Mouse (Mus musculus): ENCODE measurements at regions not wholly inside any gene's neighbourhood (a gene's known extent, or its start where the extent isn't known, plus 50 kb on each side); places are given as distances from the start of the nearest gene placed in this dataset.
"Not testable (repeated sequence)": the region's sequence is repeated elsewhere in the genome, so short reads cannot be mapped to it uniquely, and the experiment has no call there.

DNA sequence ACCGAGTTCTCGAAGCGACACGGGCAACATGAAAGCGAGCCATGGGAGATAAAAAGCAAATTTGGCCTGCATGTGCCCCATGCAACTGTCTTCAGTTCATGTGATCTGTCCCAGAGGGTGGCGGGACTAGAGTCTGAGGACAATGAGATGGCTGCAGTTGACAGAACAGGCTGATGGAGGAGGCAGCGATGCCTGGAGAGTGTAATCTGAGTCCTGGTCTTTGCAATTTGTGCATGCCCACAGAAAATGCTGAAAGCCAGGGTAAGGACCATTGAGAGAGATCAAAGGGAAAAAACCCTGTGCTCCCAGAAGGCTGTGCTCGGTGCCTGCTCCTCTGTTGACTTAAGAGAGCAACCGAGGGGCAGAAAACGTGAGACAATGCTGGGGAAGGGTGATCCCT lies 624.8 kb upstream of the BB014433 start:
- DNase-seq (ENCODE audit: low spot score): no peak

DNA sequence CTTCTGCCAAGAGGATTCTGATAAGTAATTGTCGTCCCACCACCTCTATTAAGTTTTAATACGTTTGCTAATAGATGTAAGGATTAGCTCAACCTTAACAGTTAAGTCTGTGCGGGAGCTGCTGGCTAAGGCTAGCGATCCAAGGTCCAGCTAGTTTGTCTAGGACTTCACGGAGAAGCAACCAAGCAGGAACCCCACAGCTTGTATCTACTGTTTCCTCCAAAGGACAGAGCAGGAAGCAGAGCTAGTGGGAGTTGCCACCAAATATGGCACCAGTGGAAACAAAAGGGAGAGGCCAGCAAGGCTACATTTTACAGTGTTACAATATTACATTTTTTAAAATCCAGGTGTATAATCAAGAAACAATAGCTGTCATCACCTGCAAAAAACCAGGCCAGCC lies 624.4 kb upstream of the BB014433 start:
- DNase-seq (ENCODE audit: low spot score): no peak

- DNase-seq (ENCODE audit: low spot score): no peak
These were observed 623.6 kb upstream of the BB014433 start for GRCm38 (mm10) chr8:15669515-15669914.

- no peak for DNase-seq (ENCODE audit: low spot score)
These were observed 614.7 kb upstream of the BB014433 start for GRCm38 (mm10) chr8:15660602-15661001.

GRCm38 (mm10) chr8:15634769-15635366 lies 589.0 kb upstream of the BB014433 start:
- DNase-seq (ENCODE audit: low spot score): no peak

- DNase-seq (ENCODE audit: low spot score): no peak
These were observed 582.7 kb upstream of the BB014433 start for GRCm38 (mm10) chr8:15628584-15628983.

- DNase-seq (ENCODE audit: low spot score): not testable (repeated sequence)
These were observed 577.9 kb upstream of the BB014433 start for GRCm38 (mm10) chr8:15623602-15624392.

DNA sequence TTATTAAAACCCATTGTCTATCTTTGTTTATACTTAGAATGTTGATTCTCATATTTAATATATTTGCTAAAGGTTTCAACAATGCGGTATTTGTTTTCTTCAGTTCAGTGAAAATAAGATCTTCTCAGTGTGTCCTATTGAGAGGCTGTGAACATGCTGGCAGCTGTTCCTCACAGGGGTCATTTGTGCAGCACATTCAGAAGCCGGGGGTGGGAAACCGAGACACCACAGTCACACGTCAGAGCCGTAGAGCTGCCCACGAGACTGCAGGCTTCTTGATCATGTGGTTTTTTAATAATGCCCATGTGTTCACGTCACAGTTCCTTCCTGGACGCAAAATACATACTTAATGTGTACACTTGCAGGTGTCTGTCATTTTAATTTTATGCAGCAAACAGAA lies 564.3 kb upstream of the BB014433 start:
- DNase-seq (ENCODE audit: low spot score): no peak

DNA sequence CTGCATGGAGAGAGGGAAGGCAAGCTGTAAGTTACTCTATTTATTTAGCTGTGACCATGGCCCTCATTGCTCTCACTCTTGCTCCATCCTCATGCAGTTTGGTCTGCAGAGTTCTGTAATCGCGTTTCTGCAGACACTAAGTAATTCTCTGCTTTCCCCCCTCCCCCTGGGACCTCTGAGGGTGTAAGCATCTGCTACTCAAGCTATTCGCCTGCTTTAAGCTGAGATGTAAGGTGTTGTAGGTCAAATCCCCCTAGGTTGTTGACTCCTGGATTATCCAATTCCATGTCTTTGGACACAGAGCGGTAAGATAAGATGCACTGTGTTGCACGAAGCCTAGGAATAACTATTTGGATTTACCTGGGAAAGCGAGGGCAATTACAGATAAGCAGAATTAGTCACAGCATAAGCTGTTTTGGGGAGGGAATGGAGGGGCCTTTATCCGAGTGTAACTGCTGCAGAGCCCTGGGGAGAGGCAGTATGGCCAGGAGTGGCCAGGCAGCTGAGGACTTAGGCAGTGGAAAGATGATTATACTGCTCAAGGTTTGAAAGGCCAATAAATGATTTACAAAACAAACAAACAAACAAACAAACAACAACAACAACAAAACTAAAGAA lies 561.8 kb upstream of the BB014433 start:
- DNase-seq (ENCODE audit: low spot score): no peak

DNA sequence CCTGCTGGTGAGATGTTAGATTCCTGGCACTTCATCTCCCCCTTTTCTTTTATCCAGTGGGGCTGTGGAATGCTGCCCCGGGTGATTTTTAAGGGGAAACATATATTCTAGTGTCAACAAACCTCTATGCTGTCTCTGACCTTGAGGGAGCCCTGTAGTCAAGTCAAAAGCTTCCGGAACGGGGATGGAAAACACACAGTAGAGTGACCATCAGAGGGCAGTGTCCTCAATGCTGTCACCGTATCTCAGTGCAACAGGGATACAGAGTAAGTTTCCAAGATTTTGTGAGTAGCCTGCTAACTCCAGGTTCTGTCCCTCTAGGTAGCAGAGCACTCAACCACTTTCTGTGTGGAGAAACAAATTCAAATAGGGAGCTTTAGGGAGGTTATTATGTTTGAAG lies 555.7 kb upstream of the BB014433 start:
- no peak for DNase-seq (ENCODE audit: low spot score)

GRCm38 (mm10) chr8:15593106-15593505 lies 547.2 kb upstream of the BB014433 start:
- no peak for DNase-seq (ENCODE audit: low spot score)

GRCm38 (mm10) chr8:15583782-15584181 lies 537.9 kb upstream of the BB014433 start:
- DNase-seq (ENCODE audit: low spot score): no peak

DNA sequence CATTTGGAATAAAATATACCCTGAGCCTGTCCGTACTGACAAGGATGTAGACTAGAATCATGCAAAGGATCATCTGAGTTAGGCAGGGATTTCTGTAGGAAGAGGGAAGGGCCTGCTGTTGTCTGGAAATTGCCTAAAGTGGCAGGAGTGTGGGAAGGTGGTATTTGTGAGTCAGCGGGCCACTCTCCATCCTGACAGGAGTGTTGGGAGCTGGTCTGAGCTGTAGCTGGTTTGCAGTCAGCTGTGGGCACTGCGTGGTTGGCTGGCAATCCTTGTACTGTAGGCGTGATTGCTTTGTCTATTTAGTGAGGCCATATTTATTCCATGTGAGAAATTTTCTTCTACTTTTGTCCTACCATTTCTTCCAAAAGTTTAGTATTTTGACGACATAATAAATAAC lies 524.2 kb upstream of the BB014433 start:
- no peak for DNase-seq (ENCODE audit: low spot score)

DNA sequence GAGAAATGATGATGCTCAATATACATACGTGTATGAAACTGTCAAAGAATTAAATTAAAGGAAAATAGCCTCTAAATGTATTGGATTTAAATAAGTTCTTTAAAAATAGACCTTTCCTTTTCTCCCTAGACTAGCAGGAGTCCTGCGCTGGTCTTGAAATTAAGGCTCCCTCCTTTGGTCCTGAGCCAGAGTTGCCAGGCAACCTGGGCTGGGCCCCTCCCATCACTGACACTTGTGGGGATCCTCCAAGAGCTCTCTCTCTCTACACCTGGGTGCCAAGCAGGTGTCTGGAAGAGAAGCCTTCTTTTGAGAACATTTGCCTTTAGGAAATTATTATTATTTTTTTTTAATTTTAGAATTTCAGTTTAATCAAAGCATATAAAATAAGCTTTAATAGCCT lies 521.9 kb upstream of the BB014433 start:
- no peak for DNase-seq (ENCODE audit: low spot score)

DNA sequence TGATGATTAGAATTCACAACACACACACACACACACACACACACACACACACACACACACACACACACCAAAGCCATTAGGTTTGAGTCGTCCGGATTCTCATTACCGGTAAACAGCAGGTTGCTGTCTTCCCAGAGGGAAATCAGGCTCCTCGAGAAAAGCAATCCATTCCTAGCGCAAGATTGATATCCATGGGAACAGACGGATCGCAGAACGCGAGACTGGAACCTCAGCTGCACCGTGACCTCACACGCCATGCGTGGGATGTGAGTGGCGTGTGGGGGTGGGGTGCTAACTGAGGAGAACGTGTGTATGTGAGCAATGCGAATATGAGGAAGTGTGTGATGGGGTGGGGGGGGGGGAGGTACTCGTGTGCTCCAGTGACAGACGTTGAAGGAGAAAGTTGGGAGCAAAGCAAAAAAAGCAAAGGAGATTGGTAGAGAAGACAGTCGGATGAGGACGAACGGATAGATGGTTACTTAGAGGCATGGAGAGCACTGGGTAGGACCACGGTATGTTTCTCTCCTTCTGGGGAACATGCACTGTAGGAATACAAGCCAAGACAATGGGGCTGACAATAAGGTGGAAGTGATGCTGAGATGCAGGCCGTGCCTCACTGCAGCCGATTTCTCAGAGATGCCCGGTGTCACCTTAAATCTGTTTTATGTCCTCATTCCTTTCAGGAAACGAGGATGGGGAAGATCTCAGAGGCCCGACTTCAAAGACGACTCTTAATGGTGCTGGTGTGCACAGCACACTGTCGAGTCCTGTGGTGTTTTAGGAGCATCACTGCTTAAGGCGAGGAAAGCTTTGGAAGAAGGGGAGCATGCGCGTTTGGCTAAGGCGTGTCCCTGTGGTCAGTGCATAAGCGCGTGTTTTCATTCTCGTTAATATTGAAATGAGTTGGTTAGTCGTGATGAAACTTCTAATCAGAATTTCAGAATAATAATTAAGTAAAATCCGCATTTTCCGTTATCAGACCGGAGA lies 516.7 kb upstream of the BB014433 start:
- no peak for DNase-seq (ENCODE audit: low spot score)

GRCm38 (mm10) chr8:15532027-15532426 lies 486.1 kb upstream of the BB014433 start:
- no peak for DNase-seq (ENCODE audit: low spot score)

DNA sequence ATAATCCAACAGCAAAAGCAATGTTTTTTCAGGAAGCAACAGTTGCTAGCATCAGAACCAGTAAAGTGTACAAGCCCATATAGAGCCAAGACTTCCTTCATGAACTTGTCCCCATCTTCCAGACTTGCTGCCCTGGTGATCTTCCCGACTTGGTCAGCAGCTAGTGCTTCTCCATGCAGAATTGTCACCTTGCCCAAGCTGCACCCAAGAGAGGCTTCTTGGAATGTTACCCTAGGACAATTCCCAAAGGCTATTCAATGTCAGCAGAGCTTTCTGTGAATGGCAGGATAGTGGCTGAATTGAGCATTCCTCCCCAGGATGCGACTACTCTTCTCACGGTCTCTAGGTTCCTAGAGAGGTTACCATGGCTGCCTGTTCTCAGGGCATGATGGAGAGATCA lies 479.6 kb upstream of the BB014433 start:
- no peak for DNase-seq (ENCODE audit: low spot score)

DNA sequence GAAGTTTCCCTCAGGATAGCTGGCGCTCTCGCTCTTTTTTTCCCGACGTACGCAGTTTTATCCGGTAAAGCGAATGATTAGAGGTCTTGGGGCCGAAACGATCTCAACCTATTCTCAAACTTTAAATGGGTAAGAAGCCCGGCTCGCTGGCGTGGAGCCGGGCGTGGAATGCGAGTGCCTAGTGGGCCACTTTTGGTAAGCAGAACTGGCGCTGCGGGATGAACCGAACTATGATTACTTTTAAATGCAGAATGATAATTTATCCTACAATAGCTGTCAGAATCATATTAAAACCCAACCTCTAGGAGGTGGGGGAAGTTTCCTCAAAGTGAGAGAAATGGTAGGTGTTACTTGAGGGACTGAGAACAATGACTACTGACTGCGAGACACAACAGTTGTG lies 474.0 kb upstream of the BB014433 start:
- DNase-seq (ENCODE audit: low spot score): not testable (repeated sequence)

GRCm38 (mm10) chr8:15500973-15501372 lies 455.1 kb upstream of the BB014433 start:
- no peak for DNase-seq (ENCODE audit: low spot score)

- DNase-seq (ENCODE audit: low spot score): no peak
These were observed 451.7 kb upstream of the BB014433 start for GRCm38 (mm10) chr8:15497566-15497965.

- DNase-seq (ENCODE audit: low spot score): no peak
These were observed 450.4 kb upstream of the BB014433 start for GRCm38 (mm10) chr8:15496248-15496647.

- no peak for DNase-seq (ENCODE audit: low spot score)
These were observed 444.9 kb upstream of the BB014433 start for GRCm38 (mm10) chr8:15490774-15491173.

Data from adipocyte (in vitro differentiated cells).